Mouse (Mus musculus) common myeloid progenitor, adult 5-6 weeks (primary cell): ENCODE results near the gene Stc2. TPM values are rescaled to one million over a fixed set of nuclear protein-coding genes. Genes with fewer than 3 reads are reported as not detected.

Experiments
- ATAC-seq: replicated peaks from 2 replicates; pipeline ENCODE4 v1.8.0; 2016; ENCODE audit warnings: low read depth, mild to moderate bottlenecking, moderate TSS enrichment, inconsistent platforms; ENCODE audit not compliant: poor library complexity, severe bottlenecking
- total RNA-seq: library from RNA; stranded (forward); fragments of 200-1000, 187-1606 nt; gene quantifications from 2 replicates; pipeline ENCODE4 v1.2.3, GENCODE M21; 2017

Gene Stc2
- total RNA-seq, 1 experiment from 2014 or later = 0.37 TPM

DNA sequence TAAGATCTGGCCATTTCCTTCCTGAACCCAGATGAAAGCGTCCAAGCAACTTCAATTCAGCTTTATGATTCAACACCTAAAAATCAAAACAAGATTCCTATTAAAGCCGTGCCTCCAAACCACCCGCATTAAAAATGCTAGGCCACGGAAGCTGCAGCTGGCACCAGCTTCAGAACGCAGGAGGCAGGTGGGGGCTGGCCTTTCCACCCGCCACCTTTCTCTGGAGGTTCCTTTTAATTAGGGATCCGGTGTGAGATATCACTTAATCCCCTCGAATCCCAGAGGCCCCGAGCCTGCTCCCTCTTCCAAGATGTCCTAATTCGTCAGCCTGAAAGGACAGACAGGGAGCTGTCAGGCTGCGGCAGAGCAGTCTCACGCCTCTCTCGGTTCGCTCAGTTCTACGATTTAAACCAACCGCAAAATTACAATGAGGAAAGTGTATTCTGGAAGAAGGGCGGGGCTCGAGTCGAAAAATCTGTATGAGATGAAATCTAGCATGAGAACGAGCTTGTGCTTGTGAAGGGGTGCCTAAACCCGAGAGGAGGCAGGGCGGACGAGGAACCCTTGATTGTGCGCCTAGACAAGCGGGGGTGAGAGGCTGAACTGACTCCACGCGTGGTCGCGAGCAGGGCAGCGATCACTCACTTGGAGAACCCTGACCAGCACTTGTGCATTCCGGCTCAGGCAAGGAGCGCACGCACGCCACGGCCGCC lies 1.5 kb downstream of the Stc2 start:
- no peak for ATAC-seq

DNA sequence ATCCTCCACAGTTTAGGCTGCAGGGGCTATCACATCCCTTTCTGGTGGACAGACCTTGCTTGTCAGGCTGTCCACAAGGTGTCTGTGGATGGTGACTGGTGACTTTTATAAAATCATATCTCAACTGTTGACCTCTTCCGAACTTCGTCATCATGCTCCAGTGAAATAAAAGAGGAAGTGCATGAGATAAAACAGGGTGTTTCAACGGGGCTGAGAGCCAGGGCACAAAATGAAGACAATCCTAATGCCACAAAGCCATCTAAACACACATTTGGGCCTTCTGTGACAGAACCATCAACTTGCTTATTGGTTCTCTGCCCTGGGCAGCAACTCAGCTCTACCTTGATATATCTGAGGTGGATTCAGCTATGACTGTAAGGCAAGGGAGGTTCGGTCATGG lies 3.0 kb downstream of the Stc2 start:
- ATAC-seq = no peak

DNA sequence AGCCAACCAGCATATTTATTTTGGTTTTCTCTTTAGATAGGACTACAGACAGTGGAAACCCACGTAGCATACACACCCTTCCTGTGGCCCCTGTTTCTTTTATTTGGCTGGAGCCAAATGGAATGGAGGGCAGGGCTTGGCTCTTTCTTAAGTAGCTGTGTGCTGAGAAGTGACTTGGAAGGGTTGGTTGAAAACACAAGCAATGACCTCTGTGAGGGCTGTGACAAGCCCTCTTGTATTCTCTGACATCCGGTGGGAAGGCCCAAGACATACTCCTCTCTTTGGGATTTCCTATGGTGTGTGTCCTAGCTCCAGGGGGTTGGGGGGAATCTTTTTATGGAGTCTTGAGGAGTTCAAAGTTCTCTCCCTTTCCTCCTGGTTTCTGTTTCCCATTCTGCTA lies 3.5 kb downstream of the Stc2 start:
- ATAC-seq = no peak

DNA sequence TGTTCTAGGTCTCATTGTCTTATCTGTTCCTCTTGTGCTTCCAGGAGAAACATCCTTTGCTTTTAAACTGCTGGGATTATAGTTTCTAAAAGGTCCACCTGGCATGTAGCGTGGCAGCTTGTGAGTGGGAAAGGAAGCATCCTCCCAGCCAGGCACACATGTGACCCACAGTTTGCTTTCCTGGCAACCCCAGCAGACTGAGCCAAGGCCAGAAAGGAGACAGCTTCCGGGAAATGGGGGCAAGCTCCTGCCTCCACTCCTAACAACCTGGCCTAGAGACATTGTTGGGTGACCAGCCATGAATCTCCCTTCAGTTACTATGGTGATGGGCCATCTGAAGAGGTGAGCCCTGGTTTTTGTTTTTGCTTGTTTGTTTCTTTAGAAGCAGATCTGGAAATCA lies 3.9 kb downstream of the Stc2 start:
- ATAC-seq = no peak

DNA sequence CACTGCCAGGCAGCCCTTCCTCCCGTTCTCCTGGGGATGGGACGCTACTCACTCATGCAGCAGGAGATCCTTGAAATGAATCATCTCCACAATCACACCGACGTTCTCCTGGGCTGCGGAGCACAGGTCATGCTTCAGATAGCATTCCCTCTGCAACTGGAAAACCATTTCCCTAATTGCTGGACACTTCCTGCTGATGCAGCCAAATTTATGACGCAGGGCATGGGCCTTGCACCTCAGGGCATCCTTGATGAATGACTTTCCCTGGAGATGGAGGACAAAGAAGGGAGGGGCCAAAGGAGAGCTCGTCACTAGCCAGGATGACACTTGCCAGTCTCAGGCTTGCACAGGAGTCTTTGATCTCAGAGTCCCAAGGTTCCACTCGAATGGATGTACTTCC lies 4.6 kb downstream of the Stc2 start:
- ATAC-seq = no peak

DNA sequence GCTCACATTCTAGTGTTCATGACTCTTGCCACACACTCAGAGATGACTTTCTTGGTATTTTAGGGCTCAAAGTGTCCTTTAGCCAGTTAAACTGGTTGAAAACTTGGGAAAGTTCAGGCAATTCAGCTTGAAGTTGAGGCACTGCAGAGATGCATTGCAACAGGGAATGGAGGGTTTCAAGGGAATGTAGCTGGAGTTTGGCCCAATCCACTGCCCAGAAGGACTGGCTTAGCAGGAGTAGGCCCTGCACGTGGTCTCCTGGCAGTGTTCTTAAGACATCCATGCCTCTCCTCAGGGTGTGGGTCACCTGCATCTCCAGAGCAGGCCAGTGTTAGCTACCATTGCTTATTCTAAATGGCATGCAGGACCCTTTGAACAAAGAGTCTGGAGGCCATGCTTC lies 7.0 kb downstream of the Stc2 start:
- ATAC-seq = no peak

DNA sequence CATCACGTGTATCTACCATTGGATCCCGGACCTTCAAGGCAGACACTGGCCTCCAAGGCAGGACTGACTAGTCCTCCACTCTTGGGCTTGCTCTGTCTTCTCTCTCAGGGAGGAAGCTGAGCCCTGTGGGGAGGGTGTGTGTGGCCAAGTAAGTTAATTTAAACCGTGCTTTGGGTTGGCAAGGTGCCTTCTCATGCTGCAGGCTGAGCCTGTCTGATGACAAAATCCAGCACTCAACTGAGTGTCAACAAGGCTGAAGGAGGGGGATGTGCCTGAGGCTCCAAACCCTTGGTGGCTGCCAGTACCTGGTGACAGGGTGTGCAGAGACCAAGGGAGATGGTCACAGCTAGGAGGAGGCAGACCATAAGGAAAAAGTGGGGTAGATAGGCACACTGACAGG lies 7.5 kb downstream of the Stc2 start:
- no peak for ATAC-seq

DNA sequence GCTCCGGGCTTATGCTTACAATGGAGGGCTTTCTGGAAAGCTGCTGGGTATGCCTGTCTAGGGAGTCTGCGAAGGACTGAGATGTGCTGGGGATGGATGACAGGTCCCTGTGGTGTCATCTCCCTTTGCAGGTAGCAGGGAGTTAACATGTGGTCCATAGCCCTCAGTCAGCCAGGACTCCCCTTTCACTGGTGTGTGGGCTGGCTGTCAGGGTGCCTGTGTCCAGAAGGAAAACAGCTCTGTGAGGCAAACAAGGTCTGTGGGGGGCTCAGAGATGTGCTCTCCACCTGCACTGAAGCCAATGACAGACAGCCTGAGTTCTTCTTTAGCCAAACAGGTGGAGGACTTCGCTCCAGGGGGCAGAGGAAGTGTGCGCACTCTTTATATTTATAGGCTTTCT lies 8.8 kb downstream of the Stc2 start:
- no peak for ATAC-seq

DNA sequence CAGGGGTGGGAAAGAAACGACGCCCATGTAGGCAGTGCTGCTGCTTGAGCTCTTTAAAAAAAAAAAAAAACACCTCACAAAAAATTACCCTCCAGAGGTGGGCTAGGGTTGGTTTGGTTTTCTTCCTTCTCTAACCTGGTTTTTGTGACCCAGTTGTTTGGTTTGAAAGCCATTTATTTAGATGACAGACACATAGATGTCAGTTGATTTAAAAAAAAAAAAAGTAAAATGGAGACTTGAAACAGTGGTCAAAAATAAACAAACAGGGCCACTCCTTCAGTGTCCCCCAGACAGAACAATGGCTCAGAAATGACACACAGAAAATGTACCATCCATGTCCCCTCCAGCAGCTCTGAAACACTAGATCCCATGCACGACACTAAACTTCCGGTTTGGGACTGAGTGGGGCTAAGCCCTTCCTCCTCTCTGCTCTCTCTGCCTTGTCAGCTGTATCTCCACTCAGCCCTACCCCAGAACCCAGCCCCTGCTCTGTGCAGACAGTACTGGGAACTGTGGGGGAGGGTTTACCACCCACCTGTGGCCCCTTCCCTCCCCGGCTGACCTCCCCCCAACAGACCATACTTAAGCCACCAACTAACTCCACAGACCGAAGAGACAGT lies 10.5 kb downstream of the Stc2 start:
- ATAC-seq = no peak; the same call in 1 of the 2 replicates

DNA sequence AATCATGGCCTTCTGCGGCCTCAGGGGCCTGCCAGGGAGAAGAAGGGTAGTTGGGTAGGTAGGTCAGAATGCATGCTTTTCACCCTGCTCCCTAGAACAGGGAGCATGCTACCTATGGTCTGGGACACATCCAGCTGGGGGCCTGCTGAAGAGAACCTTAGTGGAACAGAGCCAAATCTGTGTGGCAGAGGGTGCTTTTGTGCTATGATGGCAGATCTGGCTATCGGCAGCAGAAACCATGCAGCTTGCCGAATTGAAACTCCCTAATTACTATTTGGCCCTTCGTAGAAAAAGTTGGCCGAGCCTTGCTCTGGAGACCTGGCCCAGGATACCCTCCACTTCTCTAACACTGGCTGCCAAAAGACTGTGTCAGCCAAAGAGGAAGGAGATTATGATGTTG lies 11.4 kb downstream of the Stc2 start:
- ATAC-seq = no peak

DNA sequence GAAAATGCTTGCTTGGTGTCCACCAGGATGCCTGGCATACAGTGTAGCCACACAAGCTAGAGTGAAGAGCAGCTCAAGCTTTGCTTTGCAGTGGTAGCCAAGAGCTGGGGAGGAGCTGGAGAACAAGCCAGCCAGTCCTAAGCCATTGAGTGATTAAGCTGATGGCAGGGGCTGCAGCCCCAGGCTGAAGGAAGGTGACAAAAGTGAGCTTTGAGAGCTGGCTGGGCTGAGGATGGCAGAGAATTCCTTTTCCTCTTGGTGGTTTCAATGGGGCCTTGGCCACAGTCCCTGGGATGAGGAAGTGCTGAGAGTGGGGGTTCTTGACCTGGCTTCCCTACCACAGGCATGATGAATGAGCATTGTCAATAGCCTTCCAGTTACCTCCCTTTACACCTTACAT lies 13.0 kb downstream of the Stc2 start:
- ATAC-seq = no peak

DNA sequence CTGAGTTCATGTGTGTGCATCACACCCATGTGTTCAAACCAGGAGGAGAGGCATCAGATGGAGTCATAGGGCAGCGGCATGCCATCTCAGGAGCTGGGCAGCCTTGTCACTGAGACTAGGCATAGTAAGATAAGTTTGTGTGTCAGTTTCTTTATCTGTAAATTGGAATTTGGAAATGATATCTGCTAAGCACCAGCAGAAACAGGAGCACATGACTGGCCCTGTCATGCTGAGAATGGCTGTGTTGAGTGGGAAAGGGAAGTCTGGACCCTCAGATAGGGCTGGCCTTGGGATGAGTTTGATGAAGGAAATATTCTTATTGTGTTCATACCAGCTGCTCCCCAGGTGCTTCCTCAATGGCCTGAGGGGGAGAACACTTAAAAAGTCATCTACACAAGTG lies 14.1 kb downstream of the Stc2 start:
- peak; percentile 51 for ATAC-seq

DNA sequence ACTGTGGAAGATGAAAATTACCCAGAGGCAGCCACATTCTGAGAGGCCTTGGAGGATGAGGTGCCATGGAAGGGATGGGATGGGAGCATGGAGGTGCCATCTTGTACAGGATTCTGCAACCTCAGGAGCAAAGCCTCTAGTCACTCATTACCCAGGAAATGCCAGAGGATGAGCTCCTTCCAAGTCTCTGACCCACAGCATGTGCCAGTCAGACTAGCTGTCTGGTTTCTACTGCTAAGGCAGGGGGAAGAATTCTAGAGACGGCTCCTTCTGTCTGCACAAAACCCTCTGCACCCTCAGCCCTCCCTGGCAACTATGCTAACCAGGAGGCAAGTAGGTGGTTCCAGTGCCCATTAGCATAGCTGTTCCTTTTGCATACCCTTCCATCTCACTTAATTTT lies 15.4 kb downstream of the Stc2 start:
- ATAC-seq = no peak

Other genes with a start within 250 kb of the Stc2 start
- gene Gm17332, start 187.6 kb downstream of the Stc2 start, total RNA-seq = not detected in 2 replicates